Mouse (Mus musculus) heart, embryonic 12.5 days (tissue): ENCODE results near the gene Hist1h2bh. TPM values are rescaled to one million over a fixed set of nuclear protein-coding genes. Genes with fewer than 3 reads are reported as not detected.
A peak's percentile ranks its signal among the peaks of the same experiment; 100 is the strongest.

Source experiments
- ATAC-seq: fragments of 200-750 bp; cut with Nextera tagmentation; 2 replicates; pipeline ENCODE4 v1.8.0; 2017; ENCODE audit warnings: moderate TSS enrichment, moderate library complexity; ENCODE audit not compliant: insufficient number of reproducible peaks, low FRiP score
- H3K27ac ChIP-seq: fragments of 300-500 bp; sonication (generic); 2 replicates; pipeline ENCODE4 v1.5.1; 2016; ENCODE audit warnings: mild to moderate bottlenecking, moderate library complexity; ENCODE audit not compliant: poor library complexity, severe bottlenecking
- H3K27me3 ChIP-seq: fragments of 300-500 bp; sonication (generic); replicated peaks from 2 replicates; pipeline ENCODE4 v1.6.1; 2016; ENCODE audit warnings: mild to moderate bottlenecking, moderate library complexity
- H3K36me3 ChIP-seq: fragments of 300-500 bp; sonication (generic); 2 replicates; pipeline ENCODE4 v1.6.1; 2016; ENCODE audit warnings: mild to moderate bottlenecking, moderate library complexity
- H3K4me1 ChIP-seq: fragments of 300-500 bp; sonication (generic); replicated peaks from 2 replicates; pipeline ENCODE4 v1.6.1; 2016; ENCODE audit warnings: mild to moderate bottlenecking
- H3K4me2 ChIP-seq: fragments of 300-500 bp; sonication (generic); 2 replicates; pipeline ENCODE4 v1.6.1; 2016; ENCODE audit warnings: mild to moderate bottlenecking, moderate library complexity
- H3K4me3 ChIP-seq: fragments of 300-500 bp; sonication (generic); 2 replicates; pipeline ENCODE4 v1.5.1; 2016; ENCODE audit warnings: mild to moderate bottlenecking
- H3K9ac ChIP-seq: fragments of 300-500 bp; sonication (generic); 2 replicates; pipeline ENCODE4 v1.6.1; 2016; ENCODE audit warnings: mild to moderate bottlenecking, moderate library complexity
- H3K9me3 ChIP-seq: fragments of 300-500 bp; sonication (generic); replicated peaks from 2 replicates; pipeline ENCODE4 v1.6.1; 2016; ENCODE audit warnings: mild to moderate bottlenecking, moderate library complexity
- WGBS: fragments of 180-500 bp; shearing (Covaris S2); methylation state at CpG from one replicate; pipeline ENCODE4 v1.1.7; 2016; 5-methylcytosine and 5-hydroxymethylcytosine counted together
- polyA plus RNA-seq: library from polyadenylated mRNA; unstranded; fragments of >200 nt; fragmentation: Nextera tagmentation; extraction: Ambion mirVana; gene quantifications from 2 replicates; pipeline ENCODE4 v1.2.1, GENCODE M21; 2016

Gene Hist1h2bh
- polyA plus RNA-seq, 1 experiment from 2014 or later, result 0.26 TPM

DNA sequence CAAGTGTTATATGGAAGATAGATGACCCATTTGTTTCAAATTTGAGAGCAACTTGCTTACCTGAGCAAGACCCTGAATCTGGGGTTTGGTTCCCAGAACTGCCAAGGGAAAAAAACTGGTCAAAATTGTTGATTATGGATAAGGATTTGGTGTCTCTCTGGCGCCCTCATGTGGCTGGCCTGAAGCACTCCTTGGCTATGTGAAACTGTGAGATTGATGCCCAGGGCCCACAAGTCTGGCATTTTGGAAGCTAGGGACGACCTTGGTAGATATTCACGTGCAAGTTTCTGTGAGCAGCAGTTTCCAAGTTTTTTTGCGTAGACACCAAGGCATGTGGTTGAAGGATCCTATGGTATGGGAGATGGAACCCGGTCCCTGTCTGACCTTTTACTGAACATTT is 18.5 kb downstream of the Hist1h2bh start:
- no peak overlapping the region for H3K27ac ChIP-seq
- H3K9ac ChIP-seq, result no peak overlapping the region
- peaks cover 18% of the 10 kb centered on the region for H3K4me1 ChIP-seq
- no peak overlapping the region for H3K4me2 ChIP-seq
- 9% methylated on average over 5 of the region's 5 CpGs for WGBS
- H3K27me3 ChIP-seq, result no peaks in the 10 kb centered on the region
- no peak overlapping the region for H3K4me3 ChIP-seq
- no peaks in the 10 kb centered on the region for H3K9me3 ChIP-seq
- H3K36me3 ChIP-seq, result no peaks in the 10 kb centered on the region
- no peak for ATAC-seq

DNA sequence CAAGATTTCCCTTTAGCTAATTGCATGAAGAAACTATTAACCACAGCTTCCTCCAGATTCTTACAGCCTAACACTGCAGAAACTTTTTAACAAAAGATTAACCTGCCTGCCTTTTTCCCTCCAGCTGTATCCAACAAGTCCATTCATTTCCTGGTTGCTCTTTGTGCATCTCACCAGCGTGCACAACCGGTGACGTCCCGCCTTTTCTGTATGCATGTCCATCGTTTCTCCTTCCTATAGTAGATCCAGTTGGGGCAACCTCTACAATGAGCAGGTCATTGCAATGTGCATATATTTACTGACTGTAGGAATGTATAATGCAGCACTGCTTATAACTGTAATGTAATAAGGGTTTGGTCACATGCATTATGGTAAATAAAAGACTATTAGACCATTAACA is 19.2 kb downstream of the Hist1h2bh start:
- WGBS, result 47% methylated on average over 5 of the region's 5 CpGs
- Histone ChIP-seq H3K4me3 (no peak overlapping the region), H3K9ac (no peak overlapping the region), H3K27me3 (no peaks in the 10 kb centered on the region), H3K9me3 (no peaks in the 10 kb centered on the region), H3K27ac (no peak overlapping the region), H3K36me3 (no peaks in the 10 kb centered on the region), H3K4me1 (peaks cover 16% of the 10 kb centered on the region), H3K4me2 (no peak overlapping the region)
- no peak for ATAC-seq

DNA sequence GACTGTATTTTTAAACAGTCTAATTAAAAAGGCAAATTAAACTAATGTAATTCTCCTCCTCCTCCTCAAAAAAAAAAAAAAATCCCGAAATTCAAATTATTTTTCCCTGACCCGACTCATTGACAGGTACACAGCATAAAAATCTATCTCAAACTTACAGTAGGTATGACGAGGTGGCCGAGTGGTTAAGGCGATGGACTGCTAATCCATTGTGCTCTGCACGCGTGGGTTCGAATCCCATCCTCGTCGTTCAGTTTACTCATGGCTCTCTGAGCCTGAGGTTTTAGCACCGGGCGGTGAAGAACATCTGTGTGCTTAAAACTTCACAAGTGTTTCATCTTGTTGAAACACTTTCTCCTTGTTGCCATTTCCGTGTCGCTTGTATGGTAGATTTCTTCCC is 21.5 kb downstream of the Hist1h2bh start:
- H3K27me3 ChIP-seq, result no peaks in the 10 kb centered on the region
- no peak overlapping the region for H3K27ac ChIP-seq
- peak overlapping the region; percentile 12; the same call in 1 of the 2 replicates for H3K4me3 ChIP-seq
- H3K4me1 ChIP-seq, result peaks cover 9% of the 10 kb centered on the region
- H3K9me3 ChIP-seq, result no peaks in the 10 kb centered on the region
- H3K9ac ChIP-seq, result no peak overlapping the region
- 3% methylated on average over 14 of the region's 14 CpGs for WGBS
- ATAC-seq, result 0 out of 2 replicates have a peak, but pooled peaks have one; percentile 44
- H3K4me2 ChIP-seq, result peak overlapping the region; percentile 48
- no peaks in the 10 kb centered on the region for H3K36me3 ChIP-seq

DNA sequence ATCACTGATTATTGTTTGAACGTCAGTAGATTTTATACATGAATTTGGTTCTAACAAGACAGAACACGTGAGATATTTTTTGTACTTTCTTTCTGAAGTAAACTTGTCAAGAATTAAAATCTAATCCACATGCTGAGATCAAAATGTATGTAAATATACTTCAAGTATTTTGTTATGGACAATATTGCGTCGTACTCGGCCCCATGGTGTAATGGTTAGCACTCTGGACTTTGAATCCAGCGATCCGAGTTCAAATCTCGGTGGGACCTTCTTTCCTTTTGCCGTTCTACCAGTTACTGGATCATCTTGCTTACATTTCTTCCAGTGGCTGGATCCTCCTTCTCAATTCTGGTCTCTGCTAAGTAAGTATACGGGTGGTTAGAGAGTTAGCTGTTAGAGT is 23.8 kb downstream of the Hist1h2bh start:
- ATAC-seq, result peak; percentile 22; the same call in 1 of the 2 replicates
- H3K9me3 ChIP-seq, result no peaks in the 10 kb centered on the region
- H3K9ac ChIP-seq, result 0 out of 2 replicates have a peak overlapping the region, but pooled peaks have one; percentile 45
- H3K27me3 ChIP-seq, result no peaks in the 10 kb centered on the region
- peak overlapping the region; percentile 49 for H3K4me3 ChIP-seq
- H3K36me3 ChIP-seq, result no peaks in the 10 kb centered on the region
- 0 out of 2 replicates have a peak, but pooled peaks cover 8% of the 10 kb centered on the region for H3K4me1 ChIP-seq
- peak overlapping the region; percentile 66 for H3K4me2 ChIP-seq
- under 1% methylated on average over 10 of the region's 10 CpGs for WGBS
- peak overlapping the region; percentile 43; the same call in 1 of the 2 replicates for H3K27ac ChIP-seq

DNA sequence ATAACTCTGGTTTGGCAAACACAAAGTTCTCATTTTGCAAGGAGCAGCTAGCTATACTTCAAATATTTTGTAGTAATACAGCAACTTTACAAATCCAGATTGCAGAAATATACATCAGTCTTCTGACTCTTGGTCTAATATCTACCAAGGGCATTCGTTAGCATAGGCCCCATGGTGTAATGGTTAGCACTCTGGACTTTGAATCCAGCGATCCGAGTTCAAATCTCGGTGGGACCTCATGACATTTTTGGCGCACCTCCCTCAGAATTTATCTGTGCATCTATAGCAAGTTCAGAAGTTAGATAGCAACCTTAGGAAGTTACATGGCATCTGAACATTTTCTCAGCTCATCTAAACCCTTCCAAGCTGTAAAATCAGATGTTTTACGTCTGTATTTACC is 24.3 kb downstream of the Hist1h2bh start:
- Histone ChIP-seq H3K9ac (0 out of 2 replicates have a peak overlapping the region, but pooled peaks have one; percentile 45), H3K27ac (peak overlapping the region; percentile 43; the same call in 1 of the 2 replicates), H3K4me1 (0 out of 2 replicates have a peak, but pooled peaks cover 8% of the 10 kb centered on the region), H3K4me2 (peak overlapping the region; percentile 66), H3K9me3 (no peaks in the 10 kb centered on the region), H3K4me3 (peak overlapping the region; percentile 49), H3K36me3 (no peaks in the 10 kb centered on the region), H3K27me3 (no peaks in the 10 kb centered on the region)
- ATAC-seq, result peak; percentile 58; the same call in 1 of the 2 replicates
- WGBS, result 1% methylated on average over 6 of the region's 6 CpGs

DNA sequence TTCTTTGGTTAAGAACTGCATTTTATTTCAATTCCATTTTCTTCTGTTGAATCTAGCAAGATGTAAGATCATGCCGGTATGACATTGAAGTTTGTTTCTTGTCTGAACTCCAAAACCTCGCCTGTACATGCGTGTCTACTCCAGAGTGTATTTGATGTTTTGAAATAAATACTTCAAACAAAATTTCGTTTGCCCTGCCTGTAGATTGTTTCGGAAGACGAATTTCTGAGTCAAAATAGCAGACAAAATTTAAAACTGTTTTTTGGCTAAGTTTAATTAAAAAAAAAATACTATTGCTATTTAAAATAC is 24.9 kb downstream of the Hist1h2bh start:
- WGBS, result under 1% methylated on average over 6 of the region's 6 CpGs
- no peak for ATAC-seq
- peak overlapping the region; percentile 48; the same call in 1 of the 2 replicates for H3K9ac ChIP-seq
- H3K4me2 ChIP-seq, result peak overlapping the region; percentile 80
- H3K9me3 ChIP-seq, result no peaks in the 10 kb centered on the region
- 0 out of 2 replicates have a peak, but pooled peaks cover 8% of the 10 kb centered on the region for H3K4me1 ChIP-seq
- H3K27ac ChIP-seq, result no peak overlapping the region
- peak overlapping the region; percentile 59 for H3K4me3 ChIP-seq
- H3K36me3 ChIP-seq, result no peaks in the 10 kb centered on the region
- no peaks in the 10 kb centered on the region for H3K27me3 ChIP-seq

DNA sequence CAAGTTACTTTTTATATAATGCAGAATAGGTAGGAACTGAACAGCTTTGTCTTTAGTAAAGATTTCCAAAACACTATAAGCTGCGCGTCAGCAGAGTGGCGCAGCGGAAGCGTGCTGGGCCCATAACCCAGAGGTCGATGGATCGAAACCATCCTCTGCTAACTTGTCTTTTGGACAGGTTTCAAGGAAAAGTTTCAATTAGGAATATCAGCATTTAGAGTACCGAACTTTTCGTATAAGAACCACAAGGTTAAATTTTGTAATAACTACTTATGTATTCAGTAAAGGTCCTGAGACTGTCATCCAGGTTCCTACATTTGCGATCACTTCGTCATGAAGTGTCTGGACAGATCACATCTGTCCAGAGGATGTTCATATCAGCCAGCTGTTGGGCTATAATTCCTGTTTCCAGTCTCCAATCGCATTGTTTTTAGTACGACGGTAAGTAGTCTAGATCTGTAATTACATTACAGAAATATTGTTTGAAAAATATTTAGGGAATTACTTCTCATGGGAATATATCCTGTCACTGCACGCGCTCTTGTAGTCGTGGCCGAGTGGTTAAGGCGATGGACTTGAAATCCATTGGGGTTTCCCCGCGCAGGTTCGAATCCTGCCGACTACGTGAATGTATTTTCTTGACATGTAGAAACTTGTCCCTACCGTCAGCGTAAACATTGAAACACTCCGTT is 25.4 kb downstream of the Hist1h2bh start:
- Histone ChIP-seq H3K9ac (peak overlapping the region; percentile 48; the same call in 1 of the 2 replicates), H3K4me2 (peak overlapping the region; percentile 80), H3K27ac (peak overlapping the region; percentile 70), H3K36me3 (no peaks in the 10 kb centered on the region), H3K27me3 (no peaks in the 10 kb centered on the region), H3K4me3 (peak overlapping the region; percentile 59), H3K9me3 (no peaks in the 10 kb centered on the region), H3K4me1 (0 out of 2 replicates have a peak, but pooled peaks cover 8% of the 10 kb centered on the region)
- under 1% methylated on average over 27 of the region's 27 CpGs for WGBS
- ATAC-seq, result peak; percentile 86

DNA sequence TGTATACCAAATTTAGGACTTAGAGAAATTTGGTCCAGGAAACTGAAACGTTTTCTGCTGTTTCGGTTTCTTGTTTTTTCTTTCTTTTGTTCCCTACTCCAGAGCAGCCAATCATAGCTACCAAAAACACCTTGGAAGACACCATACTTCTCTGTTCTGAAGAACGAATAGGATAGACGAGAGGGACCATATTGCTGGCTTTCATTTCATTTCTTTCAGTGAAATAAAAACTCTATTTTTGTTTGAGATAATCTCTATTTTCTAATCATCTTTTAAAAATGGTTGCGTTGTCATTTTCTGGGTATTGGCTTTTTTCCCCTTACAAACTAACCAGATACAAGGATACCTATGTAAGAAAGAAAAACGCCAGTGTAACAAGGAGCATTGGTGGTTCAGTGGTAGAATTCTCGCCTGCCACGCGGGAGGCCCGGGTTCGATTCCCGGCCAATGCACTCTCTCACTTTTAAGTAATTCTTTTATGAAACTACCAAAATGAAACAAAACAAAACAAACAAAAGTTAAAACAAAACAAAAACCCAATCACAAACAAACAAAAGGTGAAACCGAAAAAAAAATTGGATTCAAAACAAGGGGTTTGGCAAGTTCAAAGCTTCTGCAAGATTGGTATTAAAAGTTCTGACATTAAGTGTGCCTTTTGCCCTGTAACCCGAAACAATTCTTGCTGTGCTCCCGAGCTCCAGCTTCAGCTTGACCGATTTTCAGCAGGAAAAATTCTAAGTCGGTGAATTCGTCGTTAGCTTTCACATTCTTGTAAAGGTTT is 26.2 kb downstream of the Hist1h2bh start:
- Histone ChIP-seq H3K4me3 (peak overlapping the region; percentile 59), H3K27me3 (no peaks in the 10 kb centered on the region), H3K4me2 (peak overlapping the region; percentile 80), H3K27ac (peak overlapping the region; percentile 70), H3K4me1 (0 out of 2 replicates have a peak, but pooled peaks cover 8% of the 10 kb centered on the region), H3K9me3 (no peaks in the 10 kb centered on the region), H3K9ac (no peak overlapping the region), H3K36me3 (no peaks in the 10 kb centered on the region)
- WGBS, result under 1% methylated on average over 19 of the region's 19 CpGs
- ATAC-seq, result peak; percentile 60

DNA sequence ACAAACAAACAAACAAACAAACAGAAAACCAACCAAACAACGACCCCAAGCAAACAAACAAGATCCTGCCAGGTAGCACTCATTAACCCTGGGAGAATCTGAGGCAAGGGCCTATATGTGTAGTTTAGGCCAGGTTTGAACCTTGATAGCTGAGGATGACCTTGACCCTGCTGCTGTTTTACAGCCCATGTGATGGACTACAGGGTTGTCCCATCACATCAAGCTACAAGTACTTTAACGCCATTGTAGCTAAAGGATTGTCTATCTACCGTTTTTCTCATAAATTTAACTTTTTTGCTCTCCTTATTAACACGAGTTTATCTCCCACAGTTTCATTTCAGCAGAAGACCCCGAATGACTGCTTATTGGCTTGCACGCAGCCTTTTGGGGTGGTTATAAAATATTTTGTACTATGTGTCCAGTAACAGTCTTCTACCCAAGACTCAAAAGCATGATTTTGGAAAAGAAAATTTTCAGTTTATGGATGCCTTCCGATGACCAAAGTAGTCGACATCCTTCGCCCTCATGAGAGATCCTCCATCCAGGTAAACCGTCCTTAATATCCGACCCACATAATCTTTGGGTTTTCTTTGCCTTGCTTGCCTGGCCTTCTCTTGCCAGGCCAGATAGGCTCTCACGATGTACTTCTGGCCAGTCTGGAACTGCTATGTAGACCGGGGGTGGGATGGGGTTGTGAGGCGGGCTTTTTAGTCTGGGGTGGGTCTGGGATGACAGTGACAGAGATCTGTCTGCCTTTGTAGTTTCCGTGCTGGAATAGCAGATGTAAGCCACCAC is 27.2 kb downstream of the Hist1h2bh start:
- H3K27ac ChIP-seq, result no peak overlapping the region
- 48% methylated on average over 15 of the region's 15 CpGs for WGBS
- H3K9me3 ChIP-seq, result no peaks in the 10 kb centered on the region
- H3K36me3 ChIP-seq, result no peaks in the 10 kb centered on the region
- H3K9ac ChIP-seq, result peak overlapping the region; percentile 43; the same call in 1 of the 2 replicates
- 0 out of 2 replicates have a peak, but pooled peaks cover 8% of the 10 kb centered on the region for H3K4me1 ChIP-seq
- H3K27me3 ChIP-seq, result no peaks in the 10 kb centered on the region
- peak overlapping the region; percentile 40 for H3K4me3 ChIP-seq
- ATAC-seq, result no peak
- peak overlapping the region; percentile 64 for H3K4me2 ChIP-seq

DNA sequence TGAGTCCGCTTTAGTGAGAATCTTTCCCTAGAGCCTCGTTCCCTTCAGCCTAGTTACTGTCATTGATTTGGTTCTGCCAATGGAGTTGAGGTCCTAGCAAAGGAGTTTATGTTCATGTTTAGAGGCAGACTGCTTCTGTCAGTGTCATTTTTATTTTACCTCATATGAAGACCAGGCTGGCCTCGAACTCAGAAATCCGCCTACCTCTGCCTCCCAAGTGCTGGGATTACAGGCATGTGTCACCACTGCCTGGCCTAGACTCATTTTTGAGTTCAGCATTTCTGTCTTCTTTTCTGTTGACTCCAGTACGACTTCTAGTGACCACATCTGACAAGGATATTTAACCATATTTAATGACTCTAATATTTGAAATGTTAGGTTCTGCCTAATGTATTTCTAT is 27.9 kb downstream of the Hist1h2bh start:
- no peaks in the 10 kb centered on the region for H3K36me3 ChIP-seq
- no peak overlapping the region for H3K27ac ChIP-seq
- 76% methylated on average over 5 of the region's 5 CpGs for WGBS
- no peaks in the 10 kb centered on the region for H3K27me3 ChIP-seq
- no peak overlapping the region for H3K4me2 ChIP-seq
- no peak for ATAC-seq
- H3K9ac ChIP-seq, result no peak overlapping the region
- H3K4me1 ChIP-seq, result peaks cover 14% of the 10 kb centered on the region
- H3K4me3 ChIP-seq, result no peak overlapping the region
- no peaks in the 10 kb centered on the region for H3K9me3 ChIP-seq
